Comparison of ENCODE assay signal across 16 mouse cellular contexts in genomic region chr14:98405936-98406635, GRCm38 (mm10).
DNase-seq lines count a peak whose midpoint lies in the region; ATAC-seq and TF ChIP-seq lines count a peak whose summit lies in the region.
"Had no signal": no experiment of that assay in that cellular context is flagged by ENCODE, and none has a peak within 500 bp of the region (broad histone marks: within the 10 kb centered on the region; RNA-seq: fewer than 3 reads in every experiment).

No protein-coding gene starts in this region.

- no peaks in the 10 kb centered on the region for H3K9me3 ChIP-seq in embryonic facial prominence, embryonic 14.5 days (ENCODE audit: control insufficient read depth, low read length)
- H3K9me3 ChIP-seq in embryonic facial prominence, embryonic 10.5 days = no peaks in the 10 kb centered on the region
- H3K9me3 ChIP-seq in liver, embryonic 14.5 days (ENCODE audit: control insufficient read depth, low read length) = no peaks in the 10 kb centered on the region
- H3K9me3 ChIP-seq: liver, embryonic 15.5 days had no signal

- H3K9ac ChIP-seq in embryonic facial prominence, embryonic 14.5 days (ENCODE audit: low read depth, low read length) = no peak overlapping the region
- H3K9ac ChIP-seq in liver, embryonic 14.5 days (replicated peaks) = no peak overlapping the region
- H3K9ac ChIP-seq: liver, embryonic 15.5 days had no signal

- no peaks in the 10 kb centered on the region for H3K4me1 ChIP-seq in embryonic facial prominence, embryonic 14.5 days (ENCODE audit: control insufficient read depth, insufficient read depth, low read length)
- H3K4me1 ChIP-seq in embryonic facial prominence, embryonic 10.5 days = no peaks in the 10 kb centered on the region
- H3K4me1 ChIP-seq in liver, embryonic 14.5 days (replicated peaks; ENCODE audit: control insufficient read depth in 2 of 2, insufficient read depth in 2 of 2, low read length in 1 of 2) = no peaks in the 10 kb centered on the region
- H3K4me1 ChIP-seq: liver, embryonic 15.5 days had no signal

- no peaks in the 10 kb centered on the region for H3K36me3 ChIP-seq in embryonic facial prominence, embryonic 14.5 days (ENCODE audit: control insufficient read depth, insufficient read depth, low read length)
- H3K36me3 ChIP-seq in embryonic facial prominence, embryonic 10.5 days (replicated peaks) = no peaks in the 10 kb centered on the region
- no peaks in the 10 kb centered on the region for H3K36me3 ChIP-seq in liver, embryonic 14.5 days (replicated peaks; ENCODE audit: control insufficient read depth, insufficient read depth, low read depth)
- H3K36me3 ChIP-seq: liver, embryonic 15.5 days had no signal

- no peak overlapping the region for H3K27ac ChIP-seq in embryonic facial prominence, embryonic 14.5 days (replicated peaks; ENCODE audit: low read depth, low read length)
- H3K27ac ChIP-seq in embryonic facial prominence, embryonic 10.5 days (replicated peaks) = no peak overlapping the region
- H3K27ac ChIP-seq in liver, embryonic 14.5 days = no peak overlapping the region
- H3K27ac ChIP-seq: hindbrain, postnatal 0 days; layer of hippocampus, adult 2 months; liver, embryonic 15.5 days had no signal

- H3K4me2 ChIP-seq in embryonic facial prominence, embryonic 14.5 days (ENCODE audit: low read depth, low read length) = no peak overlapping the region
- no peak overlapping the region for H3K4me2 ChIP-seq in liver, embryonic 14.5 days (ENCODE audit: low read depth)
- H3K4me2 ChIP-seq: liver, embryonic 15.5 days; midbrain, embryonic 11.5 days had no signal

- ATAC-seq in embryonic facial prominence, embryonic 14.5 days (ENCODE audit: low read depth) = no peak
- peak; percentile 37; the same call in 1 of the 2 replicates for ATAC-seq in liver, embryonic 14.5 days (ENCODE audit: insufficient read depth)
- ATAC-seq: hindbrain, postnatal 0 days had no signal

- H3K27me3 ChIP-seq in embryonic facial prominence, embryonic 14.5 days (replicated peaks; ENCODE audit: control insufficient read depth, insufficient read depth, low read length) = no peaks in the 10 kb centered on the region
- no peaks in the 10 kb centered on the region for H3K27me3 ChIP-seq in embryonic facial prominence, embryonic 10.5 days (replicated peaks; ENCODE audit: low read depth, poor library complexity, severe bottlenecking)
- H3K27me3 ChIP-seq in liver, embryonic 14.5 days (ENCODE audit: control insufficient read depth, insufficient read depth, low read length) = no peaks in the 10 kb centered on the region
- H3K27me3 ChIP-seq: liver, embryonic 15.5 days had no signal

- TF ChIP-seq CTCF in liver, embryonic 14.5 days (IDR thresholded peaks at IDR 0.05; ENCODE audit: low read depth) = no peak

- no peak for TF ChIP-seq EP300 in liver, embryonic 14.5 days (IDR thresholded peaks at IDR 0.05; ENCODE audit: low read depth)

- DNase-seq in embryonic facial prominence, embryonic 14.5 days (ENCODE audit: low spot score) = peak; percentile 9
- no peak for DNase-seq in embryonic facial prominence, embryonic 10.5 days (ENCODE audit: low spot score)
- DNase-seq in liver, embryonic 14.5 days (ENCODE audit: low read depth in 3 of 3, low spot score in 3 of 3) = no peak
- no peak for DNase-seq in liver
- peak; percentile 3 for DNase-seq in embryo, embryonic 9.5 days (ENCODE audit: extremely low spot score)
- DNase-seq in lung, postnatal 10 days = peak; percentile 16
- DNase-seq in left cerebral cortex, adult 11 months (ENCODE audit: low spot score) = no peak
- DNase-seq in cerebellum, adult 9-10 months = no peak
- DNase-seq: adrenal gland, adult 8-10 months; cerebellum, postnatal 36 days; right cerebral cortex, postnatal 14 days had no signal

- WGBS in embryonic facial prominence, embryonic 14.5 days = 47% methylated on average over 3 of the region's 3 CpGs
- 56% methylated on average over 3 of the region's 3 CpGs for WGBS in embryonic facial prominence, embryonic 10.5 days
- 43% methylated on average over 3 of the region's 3 CpGs for WGBS in liver, embryonic 14.5 days (ENCODE audit: insufficient replicate concordance)

- no peak overlapping the region for H3K4me3 ChIP-seq in embryonic facial prominence, embryonic 14.5 days (ENCODE audit: low read depth, low read length)
- H3K4me3 ChIP-seq in embryonic facial prominence, embryonic 10.5 days = no peak overlapping the region
- H3K4me3 ChIP-seq in liver, embryonic 14.5 days (ENCODE audit: insufficient read depth in 1 of 2, low read depth in 2 of 2, low read length in 2 of 2) = no peak overlapping the region
- H3K4me3 ChIP-seq: erythroblast, embryonic 14.5 days; layer of hippocampus, adult 2 months; liver, embryonic 15.5 days had no signal

Comparison
In these comparisons a context has a peak if more than half of its experiments do, and no peak if none do; other contexts are left out.
1. DNase-seq: peak in embryonic facial prominence, embryonic 14.5 days (single experiment), embryo, embryonic 9.5 days (single experiment) and lung, postnatal 10 days (single experiment); none in embryonic facial prominence, embryonic 10.5 days (single experiment), liver, embryonic 14.5 days (0 of 3), liver (single experiment), left cerebral cortex, adult 11 months (single experiment) and cerebellum, adult 9-10 months (single experiment).